Mouse (Mus musculus): ENCODE results near the gene Fgf4.
"Not testable (repeated sequence)": the region's sequence is repeated elsewhere in the genome, so short reads cannot be mapped to it uniquely, and the experiment has no call there.

The Fgf4 gene

GRCm38 (mm10) chr7:144867161-144867560 is 20.0 kb downstream of the Fgf4 start:
- no peak for DNase-seq (ENCODE audit: low spot score)

GRCm38 (mm10) chr7:144867602-144868001 is 20.4 kb downstream of the Fgf4 start:
- no peak for DNase-seq (ENCODE audit: low spot score)

GRCm38 (mm10) chr7:144872420-144872819 is 25.3 kb downstream of the Fgf4 start:
- no peak for DNase-seq (ENCODE audit: low spot score)

GRCm38 (mm10) chr7:144873160-144873559 is 26.0 kb downstream of the Fgf4 start:
- DNase-seq (ENCODE audit: low spot score), result no peak

- no peak for DNase-seq (ENCODE audit: low spot score)
Measured at GRCm38 (mm10) chr7:144874226-144874625, 27.1 kb downstream of the Fgf4 start.

GRCm38 (mm10) chr7:144878401-144878800 is 31.2 kb downstream of the Fgf4 start:
- no peak for DNase-seq (ENCODE audit: low spot score)

- DNase-seq (ENCODE audit: low spot score), result peak; percentile 11
Measured at GRCm38 (mm10) chr7:144883106-144883505, 35.9 kb downstream of the Fgf4 start.

GRCm38 (mm10) chr7:144887672-144888071 is 40.5 kb downstream of the Fgf4 start:
- no peak for DNase-seq (ENCODE audit: low spot score)

GRCm38 (mm10) chr7:144888564-144889299 is 41.6 kb downstream of the Fgf4 start:
- DNase-seq (ENCODE audit: low spot score), result no peak

- not testable (repeated sequence) for DNase-seq (ENCODE audit: low spot score)
Measured at GRCm38 (mm10) chr7:144890661-144891060, 43.5 kb downstream of the Fgf4 start.

GRCm38 (mm10) chr7:144891863-144892262 is 44.7 kb downstream of the Fgf4 start:
- DNase-seq (ENCODE audit: low spot score), result no peak

GRCm38 (mm10) chr7:144892322-144892721 is 45.2 kb downstream of the Fgf4 start:
- peak; percentile 21 for DNase-seq (ENCODE audit: low spot score)

GRCm38 (mm10) chr7:144894191-144894590 is 47.0 kb downstream of the Fgf4 start:
- peak; percentile 44 for DNase-seq (ENCODE audit: low spot score)

- peak; percentile 33 for DNase-seq (ENCODE audit: low spot score)
Measured at GRCm38 (mm10) chr7:144894706-144895105, 47.5 kb downstream of the Fgf4 start.

- peak; percentile 91 for DNase-seq (ENCODE audit: low spot score)
Measured at GRCm38 (mm10) chr7:144895305-144896111, 48.3 kb downstream of the Fgf4 start.

- peak; percentile 45 for DNase-seq (ENCODE audit: low spot score)
Measured at GRCm38 (mm10) chr7:144896294-144897218, 49.4 kb downstream of the Fgf4 start, which contains the start of gene Fgf15. Fgf15 (plus strand) TSS chr7:144896531.

- no peak for DNase-seq (ENCODE audit: low spot score)
Measured at GRCm38 (mm10) chr7:144898506-144898905, 51.3 kb downstream of the Fgf4 start.

GRCm38 (mm10) chr7:144905514-144905913 is 58.3 kb downstream of the Fgf4 start:
- DNase-seq (ENCODE audit: low spot score), result not testable (repeated sequence)

GRCm38 (mm10) chr7:144906708-144907397 is 59.7 kb downstream of the Fgf4 start:
- peak; percentile 57 for DNase-seq (ENCODE audit: low spot score)

GRCm38 (mm10) chr7:144907793-144908192 is 60.6 kb downstream of the Fgf4 start:
- DNase-seq (ENCODE audit: low spot score), result peak; percentile 56

GRCm38 (mm10) chr7:144908705-144909104 is 61.5 kb downstream of the Fgf4 start:
- no peak for DNase-seq (ENCODE audit: low spot score)
